Mouse (Mus musculus) neural tube, embryonic 15.5 days (tissue): ENCODE measurements around the gene Daam1. TPM values are rescaled to one million over a fixed set of nuclear protein-coding genes. Genes with fewer than 3 reads are reported as not detected.
A peak's percentile ranks its signal among the peaks of the same experiment; 100 is the strongest.

Source experiments
- ATAC-seq: fragments of 200-750 bp; cut with Nextera tagmentation; 2 replicates; pipeline ENCODE4 v1.8.0; 2017; ENCODE audit warnings: mild to moderate bottlenecking, moderate TSS enrichment, moderate library complexity; ENCODE audit not compliant: low FRiP score
- H3K27ac ChIP-seq: fragments of 300-500 bp; sonication (generic); replicated peaks from 2 replicates; pipeline ENCODE4 v1.5.1; 2015; ENCODE audit warnings: mild to moderate bottlenecking, inconsistent platforms
- H3K27me3 ChIP-seq: fragments of 300-500 bp; sonication (generic); replicated peaks from 2 replicates; pipeline ENCODE4 v1.6.1; 2015; ENCODE audit warnings: inconsistent platforms
- H3K36me3 ChIP-seq: fragments of 300-500 bp; sonication (generic); 2 replicates; pipeline ENCODE4 v1.6.1; 2015; ENCODE audit warnings: inconsistent platforms
- H3K4me1 ChIP-seq: fragments of 300-500 bp; sonication (generic); 2 replicates; pipeline ENCODE4 v1.6.1; 2015; ENCODE audit warnings: inconsistent platforms
- H3K4me2 ChIP-seq: fragments of 300-500 bp; sonication (generic); 2 replicates; pipeline ENCODE4 v1.6.1; 2015; ENCODE audit warnings: inconsistent platforms, mild to moderate bottlenecking, moderate library complexity
- H3K4me3 ChIP-seq: fragments of 300-500 bp; sonication (generic); replicated peaks from 2 replicates; pipeline ENCODE4 v1.5.1; 2015; ENCODE audit warnings: mild to moderate bottlenecking, inconsistent platforms
- H3K9ac ChIP-seq: fragments of 300-500 bp; sonication (generic); replicated peaks from 2 replicates; pipeline ENCODE4 v1.6.1; 2015; ENCODE audit warnings: mild to moderate bottlenecking, inconsistent platforms
- H3K9me3 ChIP-seq: fragments of 300-500 bp; sonication (generic); replicated peaks from 2 replicates; pipeline ENCODE4 v1.6.1; 2016; ENCODE audit warnings: inconsistent platforms
- WGBS: fragments of 180-500 bp; shearing (Covaris S2); methylation state at CpG from one replicate; pipeline ENCODE4 v1.1.7; 2015; ENCODE audit warnings: mixed read lengths; 5-methylcytosine and 5-hydroxymethylcytosine counted together
- polyA plus RNA-seq: library from polyadenylated mRNA; unstranded; fragments of >200 nt; fragmentation: Nextera tagmentation; extraction: Ambion mirVana; gene quantifications from 2 replicates; pipeline ENCODE4 v1.2.1, GENCODE M21; 2015

Daam1 gene
- polyA plus RNA-seq, 1 experiment from 2014 or later: 24.1 TPM

DNA sequence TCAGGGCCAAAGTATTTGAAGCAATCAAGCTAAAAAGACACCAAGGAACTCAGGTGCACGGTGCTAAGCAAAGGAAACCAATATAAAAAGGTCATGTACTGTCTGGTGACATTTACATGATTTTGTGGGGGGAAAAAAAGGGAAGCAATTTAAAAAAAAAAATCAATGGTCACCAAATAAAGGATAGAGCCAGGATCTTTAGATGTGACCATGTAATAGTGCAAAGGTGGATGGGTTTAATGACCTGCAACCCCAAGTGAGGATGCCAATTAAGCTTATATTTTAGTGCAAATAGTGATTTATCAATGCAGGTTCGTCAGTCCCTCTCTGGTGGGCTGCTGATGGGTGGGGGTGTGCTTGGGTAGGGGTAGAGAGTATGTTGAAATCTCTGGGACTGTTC is 166.0 kb downstream of the Daam1 start:
- Histone ChIP-seq H3K9ac (no peak overlapping the region), H3K27ac (no peak overlapping the region), H3K4me1 (no peaks in the 10 kb centered on the region), H3K4me3 (no peak overlapping the region), H3K9me3 (no peaks in the 10 kb centered on the region), H3K27me3 (no peaks in the 10 kb centered on the region), H3K36me3 (peaks cover 16% of the 10 kb centered on the region), H3K4me2 (no peak overlapping the region)
- 78% methylated on average over 2 of the region's 2 CpGs for WGBS
- ATAC-seq: no peak

DNA sequence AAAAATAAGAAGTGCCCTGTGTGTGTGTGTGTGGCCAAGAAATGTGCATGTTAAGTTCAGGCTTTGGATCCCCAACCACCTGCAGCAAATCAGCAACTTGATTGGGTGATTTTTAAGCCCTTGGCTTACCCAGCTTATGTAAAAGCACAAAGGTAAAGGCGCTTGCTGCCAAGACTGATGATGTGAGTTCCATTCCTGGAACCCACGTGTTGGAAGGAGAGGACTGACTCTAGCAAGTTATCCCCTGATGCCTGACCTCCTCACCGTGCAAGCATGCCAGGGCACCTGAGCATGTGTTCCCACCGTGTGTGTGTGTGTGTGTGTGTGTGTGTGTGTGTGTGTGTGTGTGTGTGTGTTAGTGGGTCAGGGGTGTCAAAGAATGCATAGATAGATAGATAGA is 166.5 kb downstream of the Daam1 start:
- no peak overlapping the region for H3K9ac ChIP-seq
- peaks cover 13% of the 10 kb centered on the region for H3K36me3 ChIP-seq
- H3K27ac ChIP-seq: no peak overlapping the region
- no peak overlapping the region for H3K4me3 ChIP-seq
- no peak for ATAC-seq
- H3K27me3 ChIP-seq: no peaks in the 10 kb centered on the region
- H3K9me3 ChIP-seq: no peaks in the 10 kb centered on the region
- H3K4me1 ChIP-seq: no peaks in the 10 kb centered on the region
- WGBS: 78% methylated on average over 4 of the region's 4 CpGs
- H3K4me2 ChIP-seq: no peak overlapping the region

DNA sequence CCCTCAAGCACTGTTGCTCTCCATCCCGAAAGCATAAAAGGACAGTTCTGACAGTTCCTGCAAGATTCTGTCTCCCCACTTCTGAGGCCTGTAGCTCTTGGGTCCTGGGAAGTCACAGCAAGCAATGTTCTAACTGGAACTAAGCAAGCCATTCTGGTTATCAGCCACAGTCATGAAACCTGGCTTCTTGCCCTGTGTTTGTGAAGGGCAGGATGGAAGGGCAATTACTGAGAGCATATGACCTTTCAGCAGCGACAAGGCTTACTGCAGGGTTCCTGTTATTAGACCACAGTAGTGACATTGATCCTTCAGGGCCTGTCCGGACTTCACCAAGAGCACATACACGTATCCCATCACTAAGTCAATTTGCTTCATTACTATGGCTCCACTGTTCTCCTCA is 167.8 kb downstream of the Daam1 start:
- Histone ChIP-seq H3K9ac (no peak overlapping the region), H3K9me3 (no peaks in the 10 kb centered on the region), H3K4me1 (no peaks in the 10 kb centered on the region), H3K4me2 (no peak overlapping the region), H3K27ac (no peak overlapping the region), H3K36me3 (peaks cover 2% of the 10 kb centered on the region; the same call in 1 of the 2 replicates), H3K27me3 (no peaks in the 10 kb centered on the region), H3K4me3 (no peak overlapping the region)
- no peak for ATAC-seq
- WGBS: 91% methylated on average over 4 of the region's 4 CpGs

DNA sequence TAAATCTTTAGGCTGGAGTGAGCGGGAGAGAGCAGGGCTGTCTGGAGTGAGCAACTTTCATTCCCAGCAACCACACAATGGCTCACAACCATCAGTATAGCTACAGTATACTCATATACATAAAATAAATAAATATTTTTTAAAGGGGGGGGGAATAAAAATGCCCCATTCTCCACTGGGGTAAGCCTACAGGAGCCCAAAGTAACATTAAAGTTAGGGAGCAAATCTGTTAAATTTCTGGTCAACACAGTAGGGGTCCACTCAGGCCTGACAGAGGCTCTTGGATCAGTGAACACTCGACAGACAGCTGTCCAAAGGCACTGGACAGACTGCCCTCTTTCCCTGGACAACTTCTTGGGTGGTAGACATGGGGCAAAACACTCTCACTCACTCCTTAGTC is 168.8 kb downstream of the Daam1 start:
- Histone ChIP-seq H3K4me1 (no peaks in the 10 kb centered on the region), H3K4me2 (no peak overlapping the region), H3K9me3 (no peaks in the 10 kb centered on the region), H3K4me3 (no peak overlapping the region), H3K27me3 (no peaks in the 10 kb centered on the region), H3K9ac (no peak overlapping the region), H3K27ac (no peak overlapping the region), H3K36me3 (no peaks in the 10 kb centered on the region)
- no peak for ATAC-seq
- WGBS: 90% methylated on average over 2 of the region's 2 CpGs

DNA sequence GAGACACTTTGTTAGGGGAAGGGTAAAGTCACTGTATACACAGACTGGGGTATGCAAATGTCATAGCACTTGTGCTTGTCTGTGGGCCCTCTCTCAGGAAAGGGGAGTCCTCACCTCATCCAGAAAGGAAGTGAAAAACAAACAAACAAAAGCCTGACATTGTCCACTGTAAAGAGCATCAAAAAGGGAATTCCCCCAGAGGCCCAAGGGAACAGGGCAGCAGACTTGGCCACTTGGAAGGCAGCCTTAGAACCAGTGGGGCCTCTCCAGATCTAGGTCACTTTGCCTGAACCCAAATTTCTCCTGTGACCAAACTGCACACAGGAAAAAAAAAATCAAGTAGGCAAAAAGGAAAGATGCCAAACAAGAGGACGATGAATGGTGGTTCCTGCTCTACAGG is 170.9 kb downstream of the Daam1 start:
- 70% methylated on average over 1 of the region's 1 CpGs for WGBS
- H3K9me3 ChIP-seq: no peaks in the 10 kb centered on the region
- ATAC-seq: no peak
- H3K4me1 ChIP-seq: no peaks in the 10 kb centered on the region
- H3K4me2 ChIP-seq: no peak overlapping the region
- H3K27me3 ChIP-seq: no peaks in the 10 kb centered on the region
- H3K4me3 ChIP-seq: no peak overlapping the region
- H3K36me3 ChIP-seq: no peaks in the 10 kb centered on the region
- H3K9ac ChIP-seq: no peak overlapping the region
- no peak overlapping the region for H3K27ac ChIP-seq

DNA sequence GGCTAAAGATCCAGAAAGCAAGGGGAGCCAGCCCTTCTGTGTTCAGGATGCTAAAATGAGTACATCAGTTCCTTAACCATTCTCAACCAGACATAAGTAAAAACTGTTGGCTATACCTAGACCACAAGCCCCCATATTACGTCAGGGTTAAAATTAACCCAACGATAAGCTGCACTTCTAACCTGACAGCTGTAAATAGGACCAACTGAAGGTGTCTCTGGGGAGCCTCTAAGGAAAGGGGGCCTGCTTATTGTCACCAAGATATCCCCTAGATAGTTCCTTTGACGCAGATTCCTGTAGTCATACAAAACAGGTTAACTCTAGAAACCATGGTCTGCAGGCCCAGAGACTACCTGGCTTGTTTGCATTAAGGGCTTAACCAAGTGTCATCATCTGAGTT is 174.4 kb downstream of the Daam1 start:
- WGBS: 89% methylated on average over 3 of the region's 3 CpGs
- H3K4me2 ChIP-seq: no peak overlapping the region
- no peak overlapping the region for H3K9ac ChIP-seq
- no peaks in the 10 kb centered on the region for H3K27me3 ChIP-seq
- H3K36me3 ChIP-seq: no peaks in the 10 kb centered on the region
- no peaks in the 10 kb centered on the region for H3K4me1 ChIP-seq
- no peak overlapping the region for H3K27ac ChIP-seq
- no peaks in the 10 kb centered on the region for H3K9me3 ChIP-seq
- H3K4me3 ChIP-seq: no peak overlapping the region
- ATAC-seq: no peak

DNA sequence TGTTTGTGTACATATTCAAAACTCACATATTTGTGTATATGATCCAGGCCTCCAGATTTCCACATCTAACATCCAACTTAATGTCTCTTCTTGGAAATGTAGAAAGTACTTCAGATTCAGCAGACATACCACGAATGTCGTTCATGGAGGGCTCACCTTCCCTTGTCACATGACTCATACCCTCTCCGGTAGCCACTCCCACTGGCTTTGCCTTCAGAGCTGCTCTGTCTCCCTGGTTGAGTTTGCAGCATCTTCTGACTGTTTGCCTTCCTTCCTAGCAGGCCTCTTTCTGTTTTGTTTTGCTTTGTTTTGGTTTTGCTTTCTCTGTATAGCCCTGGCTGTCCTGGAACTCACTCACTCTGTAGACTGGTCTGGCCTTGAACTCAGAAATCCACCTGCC is 176.8 kb downstream of the Daam1 start:
- no peak overlapping the region for H3K27ac ChIP-seq
- WGBS: 85% methylated on average over 3 of the region's 3 CpGs
- no peaks in the 10 kb centered on the region for H3K27me3 ChIP-seq
- H3K4me1 ChIP-seq: no peaks in the 10 kb centered on the region
- ATAC-seq: no peak
- no peak overlapping the region for H3K9ac ChIP-seq
- H3K36me3 ChIP-seq: no peaks in the 10 kb centered on the region
- no peaks in the 10 kb centered on the region for H3K9me3 ChIP-seq
- H3K4me3 ChIP-seq: no peak overlapping the region
- H3K4me2 ChIP-seq: no peak overlapping the region

DNA sequence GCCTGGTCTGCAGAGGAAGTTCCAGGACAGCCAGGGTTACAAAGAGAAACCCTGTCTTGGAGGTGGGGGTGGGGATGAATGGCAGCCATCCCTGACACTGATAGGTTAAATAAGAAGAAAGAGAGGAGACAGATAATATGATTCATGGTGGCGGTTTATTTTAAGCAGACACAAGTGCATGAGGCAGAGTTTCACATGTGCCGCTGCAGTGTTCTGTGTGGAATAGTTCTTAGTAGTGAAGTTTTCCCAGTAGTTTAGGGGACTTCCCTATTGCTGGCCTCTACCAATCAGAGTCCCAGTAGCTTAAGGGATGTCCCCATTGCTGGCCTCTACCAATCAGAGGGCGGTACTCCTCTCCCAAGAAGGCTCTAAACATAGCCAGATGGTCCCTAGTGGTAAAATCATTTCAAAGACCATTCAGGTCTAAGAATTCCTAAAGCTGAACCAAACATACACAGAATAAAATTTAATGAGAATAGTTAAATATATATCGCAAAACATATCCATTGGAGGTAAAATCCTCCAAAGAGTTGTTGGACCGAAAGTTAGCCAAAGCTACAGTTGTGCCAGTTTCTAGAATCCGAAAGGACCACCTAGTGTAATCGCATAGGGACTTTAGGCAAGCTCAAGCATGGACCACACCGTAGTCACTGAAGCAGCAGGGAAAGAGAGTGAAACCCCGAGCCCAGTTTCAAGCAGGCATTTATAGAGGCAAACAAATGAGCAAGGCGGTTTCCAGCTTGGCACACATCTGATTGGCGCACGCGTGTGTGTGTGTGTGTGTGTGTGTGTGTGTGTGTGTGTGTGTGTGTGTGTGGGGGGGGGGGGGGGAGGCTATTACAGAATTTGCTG is 178.4 kb downstream of the Daam1 start:
- H3K4me1 ChIP-seq: no peaks in the 10 kb centered on the region
- WGBS: 92% methylated on average over 13 of the region's 13 CpGs
- H3K9ac ChIP-seq: no peak overlapping the region
- no peaks in the 10 kb centered on the region for H3K27me3 ChIP-seq
- H3K36me3 ChIP-seq: no peaks in the 10 kb centered on the region
- no peak overlapping the region for H3K4me2 ChIP-seq
- no peak for ATAC-seq
- no peak overlapping the region for H3K27ac ChIP-seq
- H3K9me3 ChIP-seq: no peaks in the 10 kb centered on the region
- no peak overlapping the region for H3K4me3 ChIP-seq

DNA sequence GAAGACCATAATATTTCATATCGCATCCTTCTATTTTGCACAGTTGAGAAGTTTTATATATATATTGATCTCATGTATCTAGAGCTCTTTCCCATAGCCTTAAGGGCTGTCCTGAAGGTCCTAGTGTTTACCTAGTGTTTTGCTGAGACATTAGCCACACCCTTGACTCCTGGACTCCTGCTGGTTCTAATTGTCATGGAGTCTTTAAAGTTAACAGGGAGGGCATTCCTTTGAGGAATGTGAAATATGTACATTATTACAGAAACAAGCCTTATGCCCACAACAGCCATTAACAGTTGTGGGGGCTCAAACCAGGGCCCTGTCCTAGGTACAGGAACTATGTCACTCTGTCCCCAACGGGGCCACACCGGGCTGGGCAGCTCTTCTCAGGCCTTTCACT is 180.5 kb downstream of the Daam1 start:
- Histone ChIP-seq H3K27ac (no peak overlapping the region), H3K4me1 (peaks cover 4% of the 10 kb centered on the region; the same call in 1 of the 2 replicates), H3K9me3 (no peaks in the 10 kb centered on the region), H3K9ac (no peak overlapping the region), H3K4me3 (no peak overlapping the region), H3K27me3 (no peaks in the 10 kb centered on the region), H3K4me2 (no peak overlapping the region), H3K36me3 (no peaks in the 10 kb centered on the region)
- WGBS: 96% methylated on average over 3 of the region's 3 CpGs
- ATAC-seq: no peak

DNA sequence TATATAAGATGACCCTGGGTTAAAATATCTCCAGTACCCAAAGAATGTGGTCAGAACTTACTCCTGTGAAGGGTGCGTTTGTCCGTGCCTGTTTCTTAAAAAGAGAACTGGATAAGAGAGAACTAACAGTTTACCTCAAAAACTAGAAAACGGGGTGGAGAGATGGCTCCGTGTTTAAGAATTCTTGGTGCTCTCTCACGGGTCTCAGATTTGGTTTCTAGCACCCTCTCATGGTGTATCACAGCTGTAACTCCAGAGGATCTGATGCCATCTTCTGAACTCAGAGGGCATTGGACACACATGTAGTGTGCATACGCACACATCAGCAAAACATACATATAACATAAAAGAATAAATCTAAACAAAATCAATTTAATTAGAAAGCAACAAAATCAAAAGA is 181.2 kb downstream of the Daam1 start:
- H3K9ac ChIP-seq: no peak overlapping the region
- no peak overlapping the region for H3K4me3 ChIP-seq
- WGBS: 94% methylated on average over 6 of the region's 6 CpGs
- H3K4me2 ChIP-seq: no peak overlapping the region
- H3K27me3 ChIP-seq: no peaks in the 10 kb centered on the region
- H3K9me3 ChIP-seq: no peaks in the 10 kb centered on the region
- H3K4me1 ChIP-seq: peaks cover 4% of the 10 kb centered on the region; the same call in 1 of the 2 replicates
- no peak overlapping the region for H3K27ac ChIP-seq
- H3K36me3 ChIP-seq: no peaks in the 10 kb centered on the region
- ATAC-seq: no peak

DNA sequence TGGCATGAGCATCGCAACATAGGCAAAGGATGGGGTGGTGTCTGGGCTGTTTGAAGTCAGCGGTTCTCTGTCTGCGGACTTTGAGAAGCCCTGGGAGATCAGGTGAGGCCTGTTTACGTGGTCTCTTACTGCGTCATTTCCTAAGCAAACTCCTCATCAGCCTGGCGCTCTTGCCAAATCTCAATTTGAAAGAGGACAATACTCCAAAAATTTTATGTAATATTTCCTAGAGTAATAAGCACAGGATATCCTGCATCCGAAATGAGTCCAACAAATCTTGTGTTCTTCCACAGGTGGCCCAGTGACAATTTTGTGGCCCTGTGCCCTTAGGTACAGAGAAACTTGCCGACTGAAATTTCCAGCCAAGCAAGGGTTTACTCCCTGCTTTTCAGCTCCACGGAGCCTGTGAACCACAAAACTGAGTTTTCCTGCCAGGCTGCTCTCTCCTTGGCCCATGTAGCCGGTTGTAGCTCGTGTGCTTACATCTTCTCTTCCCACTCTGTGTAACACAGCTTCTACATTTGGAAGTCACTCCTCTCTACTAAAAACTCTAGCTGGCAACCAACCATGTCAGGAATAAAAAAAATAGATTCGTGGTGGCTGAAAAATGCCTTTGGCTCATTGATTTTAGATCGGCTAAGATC is 183.0 kb downstream of the Daam1 start:
- Histone ChIP-seq H3K4me2 (no peak overlapping the region), H3K27me3 (no peaks in the 10 kb centered on the region), H3K9me3 (no peaks in the 10 kb centered on the region), H3K4me3 (no peak overlapping the region), H3K36me3 (no peaks in the 10 kb centered on the region), H3K9ac (no peak overlapping the region), H3K27ac (no peak overlapping the region), H3K4me1 (peaks cover 4% of the 10 kb centered on the region; the same call in 1 of the 2 replicates)
- WGBS: 83% methylated on average over 13 of the region's 13 CpGs
- ATAC-seq: no peak

DNA sequence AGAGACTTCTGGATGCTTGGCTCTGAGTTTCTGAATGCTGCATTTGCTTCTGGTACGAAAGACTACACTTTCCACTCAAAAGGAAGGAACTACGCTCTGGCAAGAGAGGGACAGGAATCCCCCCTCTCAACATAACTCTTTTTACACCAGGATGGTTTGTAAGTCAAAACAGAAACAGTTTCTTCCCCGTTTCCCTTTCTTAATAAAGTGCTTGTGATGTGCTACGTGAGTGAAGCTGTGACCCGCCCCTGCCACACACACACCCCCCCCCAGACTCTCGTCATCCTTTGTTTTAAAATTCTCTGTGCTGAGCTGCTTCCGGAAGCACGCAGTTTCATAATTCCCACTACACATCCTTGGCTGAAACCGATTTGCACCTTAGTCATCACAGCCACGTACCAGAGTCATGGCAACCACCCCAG is 183.5 kb downstream of the Daam1 start:
- H3K36me3 ChIP-seq: no peaks in the 10 kb centered on the region
- WGBS: 64% methylated on average over 10 of the region's 10 CpGs
- no peaks in the 10 kb centered on the region for H3K9me3 ChIP-seq
- no peak overlapping the region for H3K4me3 ChIP-seq
- ATAC-seq: no peak
- H3K9ac ChIP-seq: no peak overlapping the region
- peaks cover 4% of the 10 kb centered on the region; the same call in 1 of the 2 replicates for H3K4me1 ChIP-seq
- H3K4me2 ChIP-seq: peak overlapping the region; percentile 3; the same call in 1 of the 2 replicates
- H3K27ac ChIP-seq: no peak overlapping the region
- no peaks in the 10 kb centered on the region for H3K27me3 ChIP-seq
